Comparison of ENCODE assay signal across 8 mouse cellular contexts in genomic region chr13:95470970-95471369, GRCm38 (mm10). TPM values are rescaled to one million over a fixed set of nuclear protein-coding genes. Genes with fewer than 3 reads are reported as not detected.
DNase-seq lines count a peak whose midpoint lies in the region; ATAC-seq and TF ChIP-seq lines count a peak whose summit lies in the region.

No protein-coding gene starts in this region.

- H3K36me3 ChIP-seq in kidney, postnatal 0 days (ENCODE audit: insufficient read depth, low read length), result no peaks in the 10 kb centered on the region
- H3K36me3 ChIP-seq in kidney, embryonic 16.5 days (ENCODE audit: insufficient read depth, low read length), result no peaks in the 10 kb centered on the region

- H3K27me3 ChIP-seq in kidney, postnatal 0 days (ENCODE audit: insufficient read depth, low read length), result no peaks in the 10 kb centered on the region
- no peaks in the 10 kb centered on the region for H3K27me3 ChIP-seq in kidney, embryonic 16.5 days (ENCODE audit: insufficient read depth, low read length)

- no peaks in the 10 kb centered on the region for H3K4me1 ChIP-seq in kidney, postnatal 0 days (replicated peaks; ENCODE audit: insufficient read depth, low read length)
- H3K4me1 ChIP-seq in kidney, embryonic 16.5 days (ENCODE audit: insufficient read depth, low read length), result no peaks in the 10 kb centered on the region

- WGBS in kidney, postnatal 0 days, result 83% methylated on average over 2 of the region's 2 CpGs
- WGBS in kidney, embryonic 16.5 days, result 81% methylated on average over 2 of the region's 2 CpGs

- H3K4me2 ChIP-seq in kidney, postnatal 0 days (ENCODE audit: low read length), result no peak overlapping the region
- H3K4me2 ChIP-seq in kidney, embryonic 16.5 days (replicated peaks; ENCODE audit: low read depth, low read length), result no peak overlapping the region

- TF ChIP-seq CTCF in kidney, postnatal 0 days (IDR thresholded peaks at IDR 0.05; ENCODE audit: low read depth), result peak; percentile 61

- no peak overlapping the region for H3K27ac ChIP-seq in kidney, postnatal 0 days
- no peak overlapping the region for H3K27ac ChIP-seq in kidney, embryonic 16.5 days (ENCODE audit: low read length)

- no peak overlapping the region for H3K4me3 ChIP-seq in kidney, postnatal 0 days (replicated peaks; ENCODE audit: low read depth, low read length)
- H3K4me3 ChIP-seq in kidney, embryonic 16.5 days (ENCODE audit: low read length), result no peak overlapping the region

- H3K9me3 ChIP-seq in kidney, postnatal 0 days (replicated peaks; ENCODE audit: low read length), result no peaks in the 10 kb centered on the region
- H3K9me3 ChIP-seq in kidney, embryonic 16.5 days (ENCODE audit: low read length), result 0 out of 2 replicates have a peak, but pooled peaks cover 4% of the 10 kb centered on the region

- DNase-seq in kidney, postnatal 0 days (ENCODE audit: low spot score), result peak; percentile 20
- DNase-seq in kidney, adult 18-20 months, result no peak
- DNase-seq in 3134 (ENCODE audit: extremely low read depth, insufficient read length, low spot score), result peak; percentile 26
- peak; percentile 81 for DNase-seq in 3T3-L1 (ENCODE audit: low read depth, low spot score)
- no peak for DNase-seq in ovary, postnatal 36 days (ENCODE audit: low spot score)

- no peak overlapping the region for H3K9ac ChIP-seq in kidney, postnatal 0 days (ENCODE audit: low read depth, low read length)
- no peak overlapping the region for H3K9ac ChIP-seq in kidney, embryonic 16.5 days (replicated peaks; ENCODE audit: low read length)

- ATAC-seq in kidney, postnatal 0 days (replicated peaks; ENCODE audit: low FRiP score, low read depth), result no peak
- peak; percentile 54; the same call in 1 of the 2 replicates for ATAC-seq in common myeloid progenitor, adult 5-6 weeks (replicated peaks; ENCODE audit: low read depth, poor library complexity, severe bottlenecking)
- no peak for ATAC-seq in activated CD4-positive, CD25-positive, alpha-beta regulatory T cell, adult 4 months
- no peak for ATAC-seq in kidney, embryonic 16.5 days (ENCODE audit: low FRiP score, low TSS enrichment)

RNA-seq across cellular contexts. Expression of gene S100z, which starts 7.6 kb away (rescaled TPM):
- polyA plus RNA-seq in kidney, postnatal 0 days (2015; fragmentation: Nextera tagmentation; extraction: Ambion mirVana), result not detected in 2 replicates
- total RNA-seq in common myeloid progenitor, adult 5-6 weeks (2017), result not detected in 2 replicates
- polyA plus RNA-seq in activated CD4-positive, CD25-positive, alpha-beta regulatory T cell, adult 4 months (2017; shearing (Covaris generic)), result not detected
- polyA plus RNA-seq in kidney, embryonic 16.5 days (2015; fragmentation: Nextera tagmentation; extraction: Ambion mirVana), result not detected in 2 replicates

RNA-seq across cellular contexts. Expression of gene Crhbp, which starts 26.2 kb away (rescaled TPM):
- 0.17 TPM in 1 of 2 replicates, not detected in the other for polyA plus RNA-seq in kidney, postnatal 0 days (2015; fragmentation: Nextera tagmentation; extraction: Ambion mirVana)
- not detected in 2 replicates for total RNA-seq in common myeloid progenitor, adult 5-6 weeks (2017)
- polyA plus RNA-seq in activated CD4-positive, CD25-positive, alpha-beta regulatory T cell, adult 4 months (2017; shearing (Covaris generic)), result not detected
- polyA plus RNA-seq in kidney, embryonic 16.5 days (2015; fragmentation: Nextera tagmentation; extraction: Ambion mirVana), result 0.09 and 0.17 TPM in 2 replicates

RNA-seq across cellular contexts. Expression of gene F2rl1, which starts 54.1 kb away (rescaled TPM):
- polyA plus RNA-seq in kidney, postnatal 0 days (2015; fragmentation: Nextera tagmentation; extraction: Ambion mirVana), result 10.4 and 10.7 TPM in 2 replicates
- 0.10 and 0.78 TPM in 2 replicates for total RNA-seq in common myeloid progenitor, adult 5-6 weeks (2017)
- polyA plus RNA-seq in activated CD4-positive, CD25-positive, alpha-beta regulatory T cell, adult 4 months (2017; shearing (Covaris generic)), result 10 to 100 TPM; 17.0 to 21.0 TPM
- 11.1 and 11.6 TPM in 2 replicates for polyA plus RNA-seq in kidney, embryonic 16.5 days (2015; fragmentation: Nextera tagmentation; extraction: Ambion mirVana)

Comparison
In these comparisons a context has a peak if more than half of its experiments do, and no peak if none do; other contexts are left out.
1. DNase-seq: peak in kidney, postnatal 0 days (single experiment), 3134 (single experiment) and 3T3-L1 (single experiment); none in kidney, adult 18-20 months (single experiment) and ovary, postnatal 36 days (single experiment).